ENCODE assay signal across 9 mouse cellular contexts in the genomic region with DNA sequence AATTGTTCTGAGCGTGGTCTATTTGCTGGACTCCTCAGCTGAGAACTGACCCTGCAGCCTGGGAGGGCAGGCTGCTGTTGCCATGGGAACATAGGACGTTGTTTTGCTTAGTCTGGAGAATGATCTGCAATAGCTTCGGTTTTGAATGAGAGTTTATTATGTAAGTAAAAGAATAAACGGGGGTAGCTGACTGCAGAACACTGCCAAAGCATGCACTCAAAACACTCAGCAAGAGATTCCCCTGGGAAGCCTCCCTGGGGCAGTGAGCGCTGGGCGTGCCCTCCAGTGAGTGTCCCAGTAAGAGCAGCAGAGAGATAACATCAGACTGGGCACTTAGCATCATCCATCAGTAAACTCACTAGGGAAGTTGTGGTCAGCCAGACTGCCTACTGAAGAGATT.
DNase-seq lines count a peak whose midpoint lies in the region; ATAC-seq lines count a peak whose summit lies in the region.
"Had no signal": no experiment of that assay in that cellular context is flagged by ENCODE, and none has a peak within 500 bp of the region (broad histone marks: within the 10 kb centered on the region; RNA-seq: fewer than 3 reads in every experiment).

No protein-coding gene starts in this region.

- H3K4me3 ChIP-seq in forebrain, embryonic 10.5 days = peak overlapping the region; percentile 20; the same call in 1 of the 2 replicates
- H3K4me3 ChIP-seq in forebrain, embryonic 15.5 days = no peak overlapping the region
- H3K4me3 ChIP-seq in neural tube, embryonic 14.5 days (ENCODE audit: low read depth, low read length) = no peak overlapping the region

- no peaks in the 10 kb centered on the region for H3K9me3 ChIP-seq in forebrain, embryonic 10.5 days
- no peaks in the 10 kb centered on the region for H3K9me3 ChIP-seq in forebrain, embryonic 15.5 days
- no peaks in the 10 kb centered on the region for H3K9me3 ChIP-seq in neural tube, embryonic 14.5 days (ENCODE audit: control insufficient read depth, low read length)

- H3K27me3 ChIP-seq in forebrain, embryonic 10.5 days (ENCODE audit: poor library complexity, severe bottlenecking) = no peaks in the 10 kb centered on the region
- H3K27me3 ChIP-seq in forebrain, embryonic 15.5 days = no peaks in the 10 kb centered on the region
- H3K27me3 ChIP-seq in neural tube, embryonic 14.5 days (ENCODE audit: control insufficient read depth, insufficient read depth, low read length) = no peaks in the 10 kb centered on the region

- H3K27ac ChIP-seq in forebrain, embryonic 10.5 days = 0 out of 2 replicates have a peak overlapping the region, but pooled peaks have one; percentile 20
- no peak overlapping the region for H3K27ac ChIP-seq in forebrain, embryonic 15.5 days (replicated peaks)
- H3K27ac ChIP-seq in neural tube, embryonic 14.5 days (ENCODE audit: low read depth, low read length) = peak overlapping the region; percentile 34; the same call in 1 of the 2 replicates
- H3K27ac ChIP-seq: liver, embryonic 14.5 days had no signal

- no peak for ATAC-seq in forebrain, embryonic 15.5 days (replicated peaks)
- peak; percentile 54; the same call in 1 of the 2 replicates for ATAC-seq in neural tube, embryonic 14.5 days (ENCODE audit: low read depth)

- H3K36me3 ChIP-seq in forebrain, embryonic 10.5 days (replicated peaks) = no peaks in the 10 kb centered on the region
- no peaks in the 10 kb centered on the region for H3K36me3 ChIP-seq in forebrain, embryonic 15.5 days
- H3K36me3 ChIP-seq in neural tube, embryonic 14.5 days (ENCODE audit: control insufficient read depth, insufficient read depth, low read length) = no peaks in the 10 kb centered on the region

- 22% methylated on average over 6 of the region's 6 CpGs for WGBS in forebrain, embryonic 10.5 days
- 5% methylated on average over 6 of the region's 6 CpGs for WGBS in forebrain, embryonic 15.5 days
- whole genome bisulfite sequencing in neural tube, embryonic 14.5 days = 4% methylated on average over 6 of the region's 6 CpGs

- peak; percentile 52 for DNase-seq in forebrain, embryonic 10.5 days (ENCODE audit: extremely low spot score, low spot score)
- DNase-seq in Muller cell, postnatal 12 days (ENCODE audit: inconsistent ontology term) = peak; percentile 70
- peak; percentile 68 to 77 for DNase-seq in heart, adult 9 months (ENCODE audit: low spot score in 2 of 2)
- peak; percentile 39 to 56 for DNase-seq in kidney, postnatal 25 days
- DNase-seq in thymus, postnatal 4 days = no peak
- no peak for DNase-seq in layer of hippocampus, adult 8-10 months (ENCODE audit: low spot score in 2 of 2)

- no peak overlapping the region for H3K9ac ChIP-seq in forebrain, embryonic 15.5 days (replicated peaks)
- H3K9ac ChIP-seq in neural tube, embryonic 14.5 days (replicated peaks; ENCODE audit: low read depth, low read length) = no peak overlapping the region
- H3K9ac ChIP-seq: liver, embryonic 14.5 days had no signal

- H3K4me2 ChIP-seq in forebrain, embryonic 15.5 days (replicated peaks) = no peak overlapping the region
- H3K4me2 ChIP-seq in neural tube, embryonic 14.5 days (ENCODE audit: low read depth, low read length) = no peak overlapping the region

- H3K4me1 ChIP-seq in forebrain, embryonic 10.5 days = peaks cover 47% of the 10 kb centered on the region
- peaks cover 20% of the 10 kb centered on the region for H3K4me1 ChIP-seq in forebrain, embryonic 15.5 days
- H3K4me1 ChIP-seq in neural tube, embryonic 14.5 days (ENCODE audit: control insufficient read depth, insufficient read depth, low read length) = peaks cover 15% of the 10 kb centered on the region

Comparison
In these comparisons a context has a peak if more than half of its experiments do, and no peak if none do; other contexts are left out.
1. DNase-seq: peak in forebrain, embryonic 10.5 days (single experiment), Muller cell, postnatal 12 days (single experiment), heart, adult 9 months (2 of 2) and kidney, postnatal 25 days (2 of 2); none in thymus, postnatal 4 days (single experiment) and layer of hippocampus, adult 8-10 months (0 of 2).